Mouse (Mus musculus) CH12.LX (cell line): ENCODE measurements around the gene Samd10. TPM values are rescaled to one million over a fixed set of nuclear protein-coding genes. Genes with fewer than 3 reads are reported as not detected.

Experiments used
- DNase-seq: peaks from one replicate; pipeline ENCODE4 v3.0.0-alpha.2; 2013; ENCODE audit errors: extremely low read depth
- H3K27ac ChIP-seq: 2 replicates; pipeline ENCODE4 v1.5.1; 2012; ENCODE audit warnings: low read depth, mild to moderate bottlenecking, control low read depth, moderate library complexity; ENCODE audit not compliant: insufficient read depth
- H3K27me3 ChIP-seq: replicated peaks from 2 replicates; pipeline ENCODE3; 2012; ENCODE audit warnings: inconsistent platforms
- H3K36me3 ChIP-seq, 2 experiments: replicated peaks in 1 of 2; 2 replicates each; pipeline versions ENCODE3 to v1.6.1; 2012; ENCODE audit warnings: inconsistent platforms in 1 of 2, low read length in 1 of 2, mild to moderate bottlenecking in 1 of 2, mixed read lengths in 1 of 2, moderate library complexity in 1 of 2; ENCODE audit not compliant: control insufficient read depth in 1 of 2, insufficient read depth in 1 of 2
- H3K4me1 ChIP-seq, 2 experiments: 2 replicates each; pipeline ENCODE4 v1.6.1; 2012; ENCODE audit warnings: inconsistent platforms in 1 of 2, moderate library complexity in 1 of 2; ENCODE audit not compliant: insufficient read depth in 2 of 2, control insufficient read depth in 1 of 2
- H3K4me2 ChIP-seq: 2 replicates; pipeline ENCODE4 v1.6.1; 2012; ENCODE audit warnings: low read depth, mild to moderate bottlenecking, control low read depth; ENCODE audit not compliant: poor library complexity, insufficient read depth, severe bottlenecking
- H3K4me3 ChIP-seq, 3 experiments: fragments of 150-350 bp in 1 of 3; sonication (generic) in 1 of 3; replicated peaks in 1 of 3; 2 replicates each; pipeline versions ENCODE3 to v1.5.1; 2011 to 2012; ENCODE audit warnings: low read depth in 2 of 3, low read length in 2 of 3, mild to moderate bottlenecking in 2 of 3, moderate library complexity in 2 of 3, control low read depth in 1 of 3, improper control_type of control experiment in 1 of 3, inconsistent platforms in 1 of 3, mixed read lengths in 1 of 3; ENCODE audit not compliant: poor library complexity in 1 of 3
- H3K79me2 ChIP-seq: replicated peaks from 2 replicates; pipeline ENCODE4 v1.6.1; 2012; ENCODE audit warnings: mild to moderate bottlenecking, moderate library complexity; ENCODE audit not compliant: control insufficient read depth, poor library complexity, insufficient read depth, severe bottlenecking; ENCODE audit errors: extremely low read depth
- H3K9ac ChIP-seq: 2 replicates; pipeline ENCODE4 v1.6.1; 2012; ENCODE audit warnings: low read depth, mild to moderate bottlenecking, control low read depth, moderate library complexity; ENCODE audit not compliant: insufficient read depth
- H3K9me3 ChIP-seq: replicated peaks from 2 replicates; pipeline ENCODE3; 2012; ENCODE audit warnings: low read length, inconsistent platforms, mixed read lengths
- BHLHE40 ChIP-seq: IDR thresholded peaks from 2 replicates; pipeline ENCODE4 v1.6.1; 2011; ENCODE audit warnings: mild to moderate bottlenecking, low read depth, low read length, improper control_type of control experiment
- EP300 ChIP-seq: IDR thresholded peaks from 2 replicates; pipeline ENCODE4 v1.6.1; 2011; ENCODE audit warnings: low read length, improper control_type of control experiment
- GABPA ChIP-seq: IDR thresholded peaks from 2 replicates; pipeline ENCODE4 v1.6.1; 2012; ENCODE audit warnings: low read depth, low read length, improper control_type of control experiment, inconsistent platforms; ENCODE audit not compliant: insufficient replicate concordance
- HCFC1 ChIP-seq: IDR thresholded peaks from 2 replicates; pipeline ENCODE4 v1.6.1; 2012; ENCODE audit warnings: low read depth, mild to moderate bottlenecking, inconsistent platforms, low read length, improper control_type of control experiment
- JUN ChIP-seq: IDR thresholded peaks from 2 replicates; pipeline ENCODE4 v1.6.1; 2011; ENCODE audit warnings: low read depth, mild to moderate bottlenecking, low read length, improper control_type of control experiment, moderate library complexity; ENCODE audit not compliant: insufficient read depth
- MAFK ChIP-seq: IDR thresholded peaks from 2 replicates; pipeline ENCODE4 v1.6.1; 2011; ENCODE audit warnings: low read length, improper control_type of control experiment; ENCODE audit not compliant: insufficient replicate concordance
- MAZ ChIP-seq: IDR thresholded peaks from 2 replicates; pipeline ENCODE4 v1.6.1; 2012; ENCODE audit warnings: low read depth, mild to moderate bottlenecking, inconsistent platforms, low read length, improper control_type of control experiment, moderate library complexity
- MEF2A ChIP-seq: IDR thresholded peaks from 2 replicates; pipeline ENCODE4 v1.6.1; 2014; ENCODE audit warnings: low read depth, mild to moderate bottlenecking, inconsistent platforms, low read length, improper control_type of control experiment, borderline replicate concordance
- NELFE ChIP-seq: IDR thresholded peaks from 2 replicates; pipeline ENCODE4 v1.6.1; 2011; ENCODE audit warnings: low read depth, low read length, improper control_type of control experiment
- NRF1 ChIP-seq: IDR thresholded peaks from 2 replicates; pipeline ENCODE4 v1.6.1; 2014; ENCODE audit warnings: low read depth, mild to moderate bottlenecking, inconsistent platforms, low read length, improper control_type of control experiment, moderate library complexity
- PAX5 ChIP-seq: IDR thresholded peaks from 2 replicates; pipeline ENCODE4 v1.6.1; 2012; ENCODE audit warnings: low read length, inconsistent platforms, mixed read lengths
- POLR2A ChIP-seq: IDR thresholded peaks from 2 replicates; pipeline ENCODE4 v1.6.1; 2011; ENCODE audit warnings: low read depth, mild to moderate bottlenecking, improper control_type of control experiment, low read length
- RAD21 ChIP-seq: IDR thresholded peaks from 2 replicates; pipeline ENCODE4 v1.6.1; 2011; ENCODE audit warnings: low read depth, mild to moderate bottlenecking, low read length, improper control_type of control experiment, moderate library complexity
- RCOR1 ChIP-seq: conservative IDR thresholded peaks from 2 replicates; pipeline ENCODE4 v1.6.1; 2012; ENCODE audit warnings: low read depth, mild to moderate bottlenecking, inconsistent platforms, low read length, improper control_type of control experiment
- SMC3 ChIP-seq: IDR thresholded peaks from 2 replicates; pipeline ENCODE4 v1.6.1; 2011; ENCODE audit warnings: low read depth, low read length, improper control_type of control experiment
- TCF12 ChIP-seq: IDR thresholded peaks from 2 replicates; pipeline ENCODE4 v1.6.1; 2014; ENCODE audit warnings: low read depth, mild to moderate bottlenecking, inconsistent platforms, low read length, improper control_type of control experiment
- UBTF ChIP-seq: IDR thresholded peaks from 2 replicates; pipeline ENCODE4 v1.6.1; 2012; ENCODE audit warnings: low read depth, mild to moderate bottlenecking, inconsistent platforms, low read length, improper control_type of control experiment, moderate library complexity
- USF1 ChIP-seq: IDR thresholded peaks from 2 replicates; pipeline ENCODE4 v1.6.1; 2014; ENCODE audit warnings: low read depth, mild to moderate bottlenecking, inconsistent platforms, low read length, improper control_type of control experiment
- USF2 ChIP-seq: conservative IDR thresholded peaks from 2 replicates; pipeline ENCODE4 v1.6.1; 2011; ENCODE audit warnings: low read depth, low read length, improper control_type of control experiment
- ZKSCAN1 ChIP-seq: IDR thresholded peaks from 2 replicates; pipeline ENCODE4 v1.6.1; 2012; ENCODE audit warnings: low read depth, inconsistent platforms, low read length, improper control_type of control experiment, borderline replicate concordance
- ZMIZ1 ChIP-seq: IDR thresholded peaks from 2 replicates; pipeline ENCODE4 v1.6.1; 2012; ENCODE audit warnings: low read depth, mild to moderate bottlenecking, inconsistent platforms, low read length, improper control_type of control experiment
- ZNF384 ChIP-seq: IDR thresholded peaks from 2 replicates; pipeline ENCODE4 v1.6.1; 2012; ENCODE audit warnings: low read depth, low read length, improper control_type of control experiment, inconsistent platforms
- dilution Hi-C: fragments of 300-500 bp; cut with MboI; formaldehyde crosslinking; loops from 2 replicates; pipeline ENCODE4 v1.14.3; 2020; ENCODE audit warnings: low sequenced_read_pairs; ENCODE audit not compliant: extremely low pct_unique_long_range_greater_than_20kb, extremely low pct_ligation_motif_present
- in situ Hi-C: fragments of 300-500 bp; cut with MboI; formaldehyde crosslinking; loops from 3 replicates; pipeline ENCODE4 v1.14.3; 2019; ENCODE audit warnings: low sequenced_read_pairs, low pct_ligation_motif_present, low pct_unique_long_range_greater_than_20kb, mixed read lengths
- polyA plus RNA-seq: library from polyadenylated mRNA; unstranded; fragments of >175 nt; gene quantifications from 2 replicates; pipeline ENCODE4 v1.2.1, GENCODE M21; 2012; ENCODE audit warnings: low read depth; ENCODE audit not compliant: insufficient read length
- total RNA-seq, 2 experiments: library from RNA; depleted of rRNA; stranded (reverse); fragments of 300-350 nt in 1 of 2; fragments of >200 nt in 1 of 2; gene quantifications; 2 replicates each; pipeline ENCODE4 v1.2.3; 2012 to 2014

Samd10 gene
- total and polyA plus RNA-seq, 3 experiments: 0.32 to 3.8 (median 0.66) TPM

GRCm38 (mm10) chr2:181586124-181586523, 12.9 kb downstream of the Samd10 start:
- dilution Hi-C loops (no loop called here), in situ Hi-C loops (no loop called here)

DNA sequence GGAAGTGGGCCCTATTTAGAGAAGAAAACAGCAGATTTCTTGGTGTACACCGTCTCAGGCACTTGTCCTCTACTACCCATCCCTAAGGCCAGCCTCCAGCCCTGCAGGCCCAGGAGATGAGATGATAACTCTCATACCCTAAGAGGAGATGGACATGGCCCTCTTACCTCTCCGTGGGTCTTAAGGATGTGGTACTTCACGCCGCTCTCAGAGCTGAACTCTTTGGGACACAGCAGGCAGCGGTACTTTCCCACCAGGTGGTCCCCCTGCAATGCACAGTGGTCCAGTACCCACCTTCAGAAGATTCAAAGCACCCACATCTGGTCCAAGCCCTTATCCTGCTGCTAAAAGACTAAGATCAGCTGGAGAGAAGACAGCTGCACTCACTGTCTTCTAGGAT, 13.5 kb downstream of the Samd10 start:
- Histone ChIP-seq H3K4me1 (peaks cover 0 to 9% of the 10 kb centered on the region in 2 experiments; a peak in 2 of 4 replicates), H3K27ac (no peak overlapping the region), H3K9ac (no peak overlapping the region), H3K4me3 (no peak overlapping the region), H3K9me3 (no peaks in the 10 kb centered on the region), H3K4me2 (no peak overlapping the region), H3K36me3 (peaks cover 59 to 81% of the 10 kb centered on the region in 2 experiments), H3K27me3 (no peaks in the 10 kb centered on the region), H3K79me2 (0 out of 2 replicates have a peak, but pooled peaks cover under 1% of the 10 kb centered on the region)
- in situ Hi-C loops (no loop called here), dilution Hi-C loops (no loop called here)
- DNase-seq: no peak
- TF ChIP-seq MEF2A (no peak), PAX5 (no peak), ZKSCAN1 (no peak), USF1 (no peak), BHLHE40 (no peak), POLR2A (no peak), GABPA (no peak), JUN (no peak), USF2 (no peak), EP300 (no peak), TCF12 (no peak)

More at GRCm38 (mm10) chr2:181586124-181586523, 12.9 kb downstream of the Samd10 start:
- Histone ChIP-seq H3K27me3 (no peaks in the 10 kb centered on the region), H3K36me3 (peaks cover 59 to 84% of the 10 kb centered on the region in 2 experiments), H3K9ac (no peak overlapping the region), H3K4me1 (peaks cover 3 to 15% of the 10 kb centered on the region in 2 experiments; a peak in 3 of 4 replicates), H3K4me3 (no peak overlapping the region), H3K4me2 (no peak overlapping the region), H3K79me2 (peaks cover 1% of the 10 kb centered on the region; the same call in 1 of the 2 replicates), H3K9me3 (no peaks in the 10 kb centered on the region), H3K27ac (no peak overlapping the region)
- TF ChIP-seq ZNF384 (no peak), UBTF (no peak), NELFE (no peak), HCFC1 (no peak), MAZ (no peak), MAFK (no peak), GABPA (no peak), POLR2A (no peak), NRF1 (no peak), RCOR1 (no peak), SMC3 (no peak), RAD21 (no peak), PAX5 (no peak), ZMIZ1 (no peak)
- no peak for DNase-seq
